Mouse (Mus musculus): ENCODE measurements around the gene Zswim4. TPM values are rescaled to one million over a fixed set of nuclear protein-coding genes. Genes with fewer than 3 reads are reported as not detected.

The Zswim4 gene
- total RNA-seq, 1 experiment = 22.1 TPM

DNA sequence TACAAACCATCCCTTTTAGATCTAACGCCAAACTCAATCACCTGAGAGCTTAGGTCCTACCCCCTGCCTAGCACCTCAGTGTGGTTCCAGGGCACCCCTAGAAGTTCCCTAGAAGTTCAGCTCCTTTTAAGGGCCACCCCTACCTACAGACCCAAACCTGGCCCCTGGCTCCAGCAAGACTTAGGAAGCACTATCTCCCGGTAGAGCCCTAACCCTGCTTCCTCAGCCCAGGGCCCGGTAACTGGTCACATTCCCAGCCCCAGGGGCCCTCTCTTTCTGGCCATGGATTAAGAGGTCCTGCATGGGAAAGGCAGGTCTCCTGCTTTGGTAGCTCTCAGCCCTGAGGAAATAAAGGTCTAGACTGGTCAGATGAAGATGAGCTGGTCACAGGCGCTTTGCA, 56.9 kb downstream of the Zswim4 start:
- H3K4me3 ChIP-seq (ENCODE audit: insufficient read depth in 1 of 2, low read depth in 1 of 2, low read length in 2 of 2, poor library complexity in 1 of 2, severe bottlenecking in 1 of 2) = peak overlapping the region; percentile 46; a peak in 3 of 4 replicates
- H3K9ac ChIP-seq (ENCODE audit: insufficient read depth, low read depth, low read length, poor library complexity, severe bottlenecking) = peak overlapping the region; percentile 46
- in situ Hi-C loops (cut with MboI; ENCODE audit: low sequenced_read_pairs in 2 of 2, unreplicated experiment in 2 of 2) = no loop called here
- H3K4me1 ChIP-seq (ENCODE audit: control insufficient read depth in 2 of 2, insufficient read depth in 2 of 2, low read length in 2 of 2, poor library complexity in 1 of 2) = peaks cover 24 to 37% of the 10 kb centered on the region in 2 experiments
- peak overlapping the region; percentile 58; the same call in 1 of the 2 replicates for H3K27ac ChIP-seq (ENCODE audit: insufficient read depth, low read depth, low read length, poor library complexity, severe bottlenecking)
- H3K36me3 ChIP-seq (ENCODE audit: control insufficient read depth, insufficient read depth, low read length, poor library complexity, severe bottlenecking) = peaks cover 2% of the 10 kb centered on the region; the same call in 1 of the 2 replicates
- no peak for TF ChIP-seq CHD2 (IDR thresholded peaks at IDR 0.05; ENCODE audit: low read depth, low read length)
- TF ChIP-seq MAFK (IDR thresholded peaks at IDR 0.05; ENCODE audit: insufficient read depth, low read depth, low read length) = no peak
- TF ChIP-seq HCFC1 (IDR thresholded peaks at IDR 0.05; ENCODE audit: borderline replicate concordance, insufficient read depth, low read length) = no peak
- no peak for TF ChIP-seq ZNF384 (IDR thresholded peaks at IDR 0.05; ENCODE audit: low read depth, low read length)
- no peak for TF ChIP-seq ZC3H11A (IDR thresholded peaks at IDR 0.05; ENCODE audit: borderline replicate concordance, low read depth, low read length)
- no peaks in the 10 kb centered on the region for H3K9me3 ChIP-seq (ENCODE audit: control insufficient read depth, insufficient read depth, low read depth, low read length)
- DNase-seq (ENCODE audit: low read depth, low spot score) = no peak

DNA sequence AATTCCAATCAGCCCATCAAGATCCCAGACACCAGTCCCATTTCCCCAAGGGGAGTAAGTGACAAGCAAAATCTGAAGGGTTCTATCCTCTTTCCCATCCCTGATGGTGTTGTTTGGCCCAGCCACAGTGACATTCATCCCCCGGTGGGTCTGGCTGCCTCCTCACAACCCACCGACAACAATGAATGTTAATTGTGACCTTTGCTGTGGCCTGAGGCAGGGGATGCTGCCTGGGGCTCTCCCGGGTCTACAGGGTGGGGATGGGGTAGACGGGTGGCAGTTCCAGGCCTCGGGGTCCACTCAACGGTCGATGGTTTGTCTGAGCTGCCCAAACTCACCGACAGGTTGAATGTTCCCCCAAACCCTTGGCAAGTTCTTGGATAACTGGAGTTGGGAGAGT, 58.3 kb downstream of the Zswim4 start:
- no peak for DNase-seq (ENCODE audit: low read depth, low spot score)
- peak overlapping the region; percentile 54; the same call in 1 of the 2 replicates for H3K9ac ChIP-seq (ENCODE audit: insufficient read depth, low read depth, low read length, poor library complexity, severe bottlenecking)
- H3K4me1 ChIP-seq (ENCODE audit: control insufficient read depth in 2 of 2, insufficient read depth in 2 of 2, low read length in 2 of 2, poor library complexity in 1 of 2) = peaks cover 18 to 35% of the 10 kb centered on the region in 2 experiments
- peak overlapping the region; percentile 40; the same call in 1 of the 2 replicates for H3K27ac ChIP-seq (ENCODE audit: insufficient read depth, low read depth, low read length, poor library complexity, severe bottlenecking)
- H3K9me3 ChIP-seq (ENCODE audit: control insufficient read depth, insufficient read depth, low read depth, low read length) = no peaks in the 10 kb centered on the region
- H3K4me3 ChIP-seq (ENCODE audit: insufficient read depth in 1 of 2, low read depth in 1 of 2, low read length in 2 of 2, poor library complexity in 1 of 2, severe bottlenecking in 1 of 2) = no peak overlapping the region; a peak in 1 of 4 replicates
- in situ Hi-C loops (cut with MboI; ENCODE audit: low sequenced_read_pairs in 2 of 2, unreplicated experiment in 2 of 2) = no loop called here
- TF ChIP-seq ZNF384 (IDR thresholded peaks at IDR 0.05; ENCODE audit: low read depth, low read length) = no peak
- no peak for TF ChIP-seq HCFC1 (IDR thresholded peaks at IDR 0.05; ENCODE audit: borderline replicate concordance, insufficient read depth, low read length)
- peaks cover 10% of the 10 kb centered on the region for H3K36me3 ChIP-seq (ENCODE audit: control insufficient read depth, insufficient read depth, low read length, poor library complexity, severe bottlenecking)

DNA sequence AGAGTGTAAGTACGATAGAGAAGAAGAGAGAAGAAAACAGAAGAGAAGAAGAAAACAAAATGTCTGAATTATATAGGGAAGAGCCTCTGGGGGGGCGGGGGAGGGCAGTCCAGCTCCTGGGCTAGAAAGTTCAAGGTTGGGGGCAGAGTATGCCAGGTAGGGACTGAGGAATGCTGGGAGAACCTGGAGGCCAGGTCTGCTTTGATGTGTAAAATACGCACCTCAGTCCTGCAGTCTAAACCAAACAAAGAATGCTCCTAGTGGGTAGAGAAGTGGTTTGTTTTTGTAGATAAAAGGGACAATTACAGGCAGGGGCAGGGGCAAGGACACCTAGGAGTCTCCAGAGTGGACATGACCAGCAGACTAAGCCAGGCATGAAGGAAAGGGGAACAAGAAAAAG, 59.5 kb downstream of the Zswim4 start:
- H3K4me1 ChIP-seq (ENCODE audit: control insufficient read depth in 2 of 2, insufficient read depth in 2 of 2, low read length in 2 of 2, poor library complexity in 1 of 2) = peaks cover 18 to 34% of the 10 kb centered on the region in 2 experiments
- H3K9ac ChIP-seq (ENCODE audit: insufficient read depth, low read depth, low read length, poor library complexity, severe bottlenecking) = no peak overlapping the region

DNA sequence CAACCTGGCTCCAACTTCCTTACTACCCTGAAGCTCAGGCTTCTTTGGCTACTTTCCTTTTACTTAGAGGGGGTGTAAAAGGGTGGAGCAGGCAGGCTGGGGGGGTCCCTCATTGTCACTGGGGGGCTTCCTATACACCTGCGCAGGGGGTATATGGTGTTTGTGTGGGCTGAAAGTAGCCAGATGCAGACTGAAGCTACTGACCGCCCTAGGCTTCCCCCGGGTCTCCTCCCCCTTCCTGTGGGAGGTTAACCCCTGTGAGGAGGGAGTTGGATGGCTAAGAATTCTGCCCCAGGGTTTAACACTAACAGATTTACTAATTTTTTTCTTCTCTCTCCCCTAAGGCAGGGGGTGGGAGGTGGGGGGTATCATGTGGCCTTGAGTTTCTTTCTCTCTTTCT, 60.3 kb downstream of the Zswim4 start:
- H3K4me3 ChIP-seq (ENCODE audit: insufficient read depth in 1 of 2, low read depth in 1 of 2, low read length in 2 of 2, poor library complexity in 1 of 2, severe bottlenecking in 1 of 2) = no peak overlapping the region
- peaks cover 18 to 38% of the 10 kb centered on the region in 2 experiments for H3K4me1 ChIP-seq (ENCODE audit: control insufficient read depth in 2 of 2, insufficient read depth in 2 of 2, low read length in 2 of 2, poor library complexity in 1 of 2)
- in situ Hi-C loops (cut with MboI; ENCODE audit: low sequenced_read_pairs in 2 of 2, unreplicated experiment in 2 of 2) = no loop called here
- H3K9me3 ChIP-seq (ENCODE audit: control insufficient read depth, insufficient read depth, low read depth, low read length) = no peaks in the 10 kb centered on the region
- peak overlapping the region; percentile 7; the same call in 1 of the 2 replicates for H3K9ac ChIP-seq (ENCODE audit: insufficient read depth, low read depth, low read length, poor library complexity, severe bottlenecking)
- TF ChIP-seq MAFK (IDR thresholded peaks at IDR 0.05; ENCODE audit: insufficient read depth, low read depth, low read length) (no peak), ZNF384 (IDR thresholded peaks at IDR 0.05; ENCODE audit: low read depth, low read length) (no peak), CHD2 (IDR thresholded peaks at IDR 0.05; ENCODE audit: low read depth, low read length) (no peak), HCFC1 (IDR thresholded peaks at IDR 0.05; ENCODE audit: borderline replicate concordance, insufficient read depth, low read length) (no peak), ZC3H11A (IDR thresholded peaks at IDR 0.05; ENCODE audit: borderline replicate concordance, low read depth, low read length) (no peak)
- no peak for DNase-seq (ENCODE audit: low read depth, low spot score)
- peak overlapping the region; percentile 14; the same call in 1 of the 2 replicates for H3K27ac ChIP-seq (ENCODE audit: insufficient read depth, low read depth, low read length, poor library complexity, severe bottlenecking)
- H3K36me3 ChIP-seq (ENCODE audit: control insufficient read depth, insufficient read depth, low read length, poor library complexity, severe bottlenecking) = peaks cover 25% of the 10 kb centered on the region

More for the DNA sequence above, 59.5 kb downstream of the Zswim4 start:
- in situ Hi-C loops (cut with MboI; ENCODE audit: low sequenced_read_pairs in 2 of 2, unreplicated experiment in 2 of 2) = no loop called here
- no peak overlapping the region for H3K4me3 ChIP-seq (ENCODE audit: insufficient read depth in 1 of 2, low read depth in 1 of 2, low read length in 2 of 2, poor library complexity in 1 of 2, severe bottlenecking in 1 of 2)
- peak overlapping the region; percentile 51; the same call in 1 of the 2 replicates for H3K27ac ChIP-seq (ENCODE audit: insufficient read depth, low read depth, low read length, poor library complexity, severe bottlenecking)
- TF ChIP-seq ZNF384 (IDR thresholded peaks at IDR 0.05; ENCODE audit: low read depth, low read length) (no peak), CHD2 (IDR thresholded peaks at IDR 0.05; ENCODE audit: low read depth, low read length) (no peak), ZC3H11A (IDR thresholded peaks at IDR 0.05; ENCODE audit: borderline replicate concordance, low read depth, low read length) (no peak), HCFC1 (IDR thresholded peaks at IDR 0.05; ENCODE audit: borderline replicate concordance, insufficient read depth, low read length) (no peak), MAFK (IDR thresholded peaks at IDR 0.05; ENCODE audit: insufficient read depth, low read depth, low read length) (no peak)
- no peak for DNase-seq (ENCODE audit: low read depth, low spot score)
- no peaks in the 10 kb centered on the region for H3K9me3 ChIP-seq (ENCODE audit: control insufficient read depth, insufficient read depth, low read depth, low read length)
- peaks cover 16% of the 10 kb centered on the region for H3K36me3 ChIP-seq (ENCODE audit: control insufficient read depth, insufficient read depth, low read length, poor library complexity, severe bottlenecking)

DNA sequence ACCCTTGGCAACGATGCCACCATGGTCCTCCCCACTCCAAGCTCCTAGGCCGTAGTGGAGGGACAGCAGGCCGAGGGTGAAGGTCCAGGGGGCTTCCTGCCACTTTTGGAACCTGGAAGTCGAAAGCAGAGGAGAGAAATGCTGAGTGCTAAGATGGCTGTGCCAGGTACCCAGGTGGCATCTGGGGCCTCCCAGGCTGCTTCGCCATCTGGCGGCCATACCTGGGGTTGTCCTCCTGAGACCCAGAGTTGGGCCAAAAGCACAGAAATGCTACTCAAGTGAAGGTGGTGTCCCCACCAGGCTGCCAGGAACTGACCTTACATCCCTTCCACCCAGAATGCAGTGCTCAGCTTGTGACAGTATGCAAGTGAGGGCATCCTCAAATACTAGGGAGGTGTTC, 63.0 kb downstream of the Zswim4 start:
- no peak for DNase-seq (ENCODE audit: low read depth, low spot score)
- TF ChIP-seq CHD2 (IDR thresholded peaks at IDR 0.05; ENCODE audit: low read depth, low read length) (no peak), MAFK (IDR thresholded peaks at IDR 0.05; ENCODE audit: insufficient read depth, low read depth, low read length) (no peak), HCFC1 (IDR thresholded peaks at IDR 0.05; ENCODE audit: borderline replicate concordance, insufficient read depth, low read length) (no peak), ZNF384 (IDR thresholded peaks at IDR 0.05; ENCODE audit: low read depth, low read length) (no peak)
- H3K9me3 ChIP-seq (ENCODE audit: control insufficient read depth, insufficient read depth, low read depth, low read length) = no peaks in the 10 kb centered on the region

More for the DNA sequence above, 63.0 kb downstream of the Zswim4 start:
- Histone ChIP-seq H3K36me3 (ENCODE audit: control insufficient read depth, insufficient read depth, low read length, poor library complexity, severe bottlenecking) (peaks cover 29% of the 10 kb centered on the region), H3K4me3 (ENCODE audit: insufficient read depth in 1 of 2, low read depth in 1 of 2, low read length in 2 of 2, poor library complexity in 1 of 2, severe bottlenecking in 1 of 2) (no peak overlapping the region), H3K9ac (ENCODE audit: insufficient read depth, low read depth, low read length, poor library complexity, severe bottlenecking) (no peak overlapping the region), H3K27ac (ENCODE audit: insufficient read depth, low read depth, low read length, poor library complexity, severe bottlenecking) (no peak overlapping the region), H3K4me1 (ENCODE audit: control insufficient read depth in 2 of 2, insufficient read depth in 2 of 2, low read length in 2 of 2, poor library complexity in 1 of 2) (peaks cover 7 to 22% of the 10 kb centered on the region in 2 experiments)
- in situ Hi-C loops (cut with MboI; ENCODE audit: low sequenced_read_pairs in 2 of 2, unreplicated experiment in 2 of 2) = no loop called here

Data from ES-E14 (cell line).